Mouse (Mus musculus) stomach, postnatal 0 days (tissue): Measurements from ENCODE around the gene Slc25a19. TPM values are rescaled to one million over a fixed set of nuclear protein-coding genes. Genes with fewer than 3 reads are reported as not detected.

Experiments
- ATAC-seq: fragments of 200-750 bp; cut with Nextera tagmentation; 2 replicates; pipeline ENCODE4 v1.8.0; 2017; ENCODE audit not compliant: low FRiP score, low TSS enrichment
- DNase-seq: peaks from one replicate; pipeline ENCODE4 v3.0.0-alpha.2; 2016; ENCODE audit warnings: low spot score
- H3K27ac ChIP-seq: fragments of 300-500 bp; sonication (generic); replicated peaks from 2 replicates; pipeline ENCODE4 v1.5.1; 2014; ENCODE audit warnings: mild to moderate bottlenecking, control low read depth
- H3K27me3 ChIP-seq: fragments of 300-500 bp; sonication (generic); 2 replicates; pipeline ENCODE4 v1.6.1; 2014; ENCODE audit warnings: low read length; ENCODE audit not compliant: control insufficient read depth, insufficient read depth
- H3K36me3 ChIP-seq: fragments of 300-500 bp; sonication (generic); 2 replicates; pipeline ENCODE4 v1.6.1; 2014; ENCODE audit warnings: low read length, mixed read lengths; ENCODE audit not compliant: control insufficient read depth, insufficient read depth
- H3K4me1 ChIP-seq: fragments of 300-500 bp; sonication (generic); replicated peaks from 2 replicates; pipeline ENCODE4 v1.6.1; 2014; ENCODE audit warnings: antibody characterized with exemption; ENCODE audit not compliant: control insufficient read depth, insufficient read depth
- H3K4me2 ChIP-seq: fragments of 300-500 bp; sonication (generic); replicated peaks from 2 replicates; pipeline ENCODE4 v1.6.1; 2014; ENCODE audit warnings: low read depth, mild to moderate bottlenecking, control low read depth, moderate library complexity
- H3K4me3 ChIP-seq: fragments of 300-500 bp; sonication (generic); 2 replicates; pipeline ENCODE4 v1.5.1; 2014; ENCODE audit warnings: low read depth, low read length, control low read depth
- H3K9ac ChIP-seq: fragments of 300-500 bp; sonication (generic); 2 replicates; pipeline ENCODE4 v1.6.1; 2014; ENCODE audit warnings: mild to moderate bottlenecking, low read length, control low read depth, mixed read lengths
- H3K9me3 ChIP-seq: fragments of 300-500 bp; sonication (generic); 2 replicates; pipeline ENCODE4 v1.6.1; 2016; ENCODE audit warnings: low read length; ENCODE audit not compliant: control insufficient read depth
- CTCF ChIP-seq: IDR thresholded peaks from 2 replicates; pipeline ENCODE4 v1.5.1; 2016; ENCODE audit warnings: antibody characterized with exemption, low read depth, mild to moderate bottlenecking, moderate library complexity
- EP300 ChIP-seq: optimal IDR thresholded peaks from 2 replicates; pipeline ENCODE3; 2016; ENCODE audit warnings: antibody characterized with exemption
- WGBS: fragments of 180-500 bp; shearing (Covaris S2); extraction: QIAGEN DNeasy Blood & Tissue Kit; methylation state at CpG from one replicate; pipeline ENCODE4 v1.1.7; 2014; 5-methylcytosine and 5-hydroxymethylcytosine counted together
- polyA plus RNA-seq: library from polyadenylated mRNA; unstranded; fragments of >200 nt; fragmentation: Nextera tagmentation; extraction: Ambion mirVana; gene quantifications from 2 replicates; pipeline ENCODE4 v1.2.1, GENCODE M21; 2015

The Slc25a19 gene
- polyA plus RNA-seq, 1 experiment from 2014 or later = 14.0 TPM

- no peak for TF ChIP-seq CTCF
- TF ChIP-seq EP300 = no peak
- Histone ChIP-seq H3K4me2 (no peak overlapping the region), H3K9ac (no peak overlapping the region), H3K36me3 (no peaks in the 10 kb centered on the region), H3K27ac (no peak overlapping the region), H3K27me3 (no peaks in the 10 kb centered on the region), H3K9me3 (no peaks in the 10 kb centered on the region), H3K4me1 (no peaks in the 10 kb centered on the region), H3K4me3 (no peak overlapping the region)
- DNase-seq (no peak), ATAC-seq (no peak)
- 86% methylated on average over 10 of the region's 10 CpGs for WGBS
Observed at GRCm38 (mm10) chr11:115632862-115633261, 4.8 kb upstream of the Slc25a19 start.

GRCm38 (mm10) chr11:115632247-115632646, 4.2 kb upstream of the Slc25a19 start:
- no peak for ATAC-seq
- Histone ChIP-seq H3K4me2 (no peak overlapping the region), H3K36me3 (no peaks in the 10 kb centered on the region), H3K4me3 (no peak overlapping the region), H3K27me3 (no peaks in the 10 kb centered on the region), H3K4me1 (no peaks in the 10 kb centered on the region), H3K9me3 (no peaks in the 10 kb centered on the region), H3K9ac (no peak overlapping the region), H3K27ac (no peak overlapping the region)
- no peak for TF ChIP-seq CTCF
- TF ChIP-seq EP300 = no peak
- WGBS = 73% methylated on average over 7 of the region's 7 CpGs
- DNase-seq = no peak

GRCm38 (mm10) chr11:115631505-115631890, 3.4 kb upstream of the Slc25a19 start:
- DNase-seq = peak; percentile 62
- H3K27me3 ChIP-seq = no peaks in the 10 kb centered on the region
- H3K4me3 ChIP-seq = no peak overlapping the region
- ATAC-seq = no peak
- no peak overlapping the region for H3K9ac ChIP-seq
- TF ChIP-seq CTCF = peak; percentile 80
- no peak for TF ChIP-seq EP300
- no peaks in the 10 kb centered on the region for H3K9me3 ChIP-seq
- no peaks in the 10 kb centered on the region for H3K4me1 ChIP-seq
- 24% methylated on average over 3 of the region's 3 CpGs for WGBS
- no peaks in the 10 kb centered on the region for H3K36me3 ChIP-seq
- H3K27ac ChIP-seq = peak overlapping the region; percentile 70
- H3K4me2 ChIP-seq = no peak overlapping the region

- peak; percentile 87 for DNase-seq
- Histone ChIP-seq H3K27ac (peak overlapping the region; percentile 70), H3K4me2 (no peak overlapping the region), H3K9ac (no peak overlapping the region), H3K4me3 (no peak overlapping the region), H3K4me1 (no peaks in the 10 kb centered on the region), H3K36me3 (no peaks in the 10 kb centered on the region), H3K9me3 (no peaks in the 10 kb centered on the region), H3K27me3 (no peaks in the 10 kb centered on the region)
- ATAC-seq = peak; percentile 63
- WGBS = 37% methylated on average over 16 of the region's 16 CpGs
- TF ChIP-seq EP300 (no peak), CTCF (no peak)
Observed at GRCm38 (mm10) chr11:115630532-115631504, 2.7 kb upstream of the Slc25a19 start.

GRCm38 (mm10) chr11:115629734-115630531, 1.8 kb upstream of the Slc25a19 start:
- H3K4me2 ChIP-seq = no peak overlapping the region
- H3K36me3 ChIP-seq = no peaks in the 10 kb centered on the region
- H3K9ac ChIP-seq = no peak overlapping the region
- 74% methylated on average over 13 of the region's 13 CpGs for WGBS
- no peak for TF ChIP-seq EP300
- TF ChIP-seq CTCF = no peak
- no peaks in the 10 kb centered on the region for H3K4me1 ChIP-seq
- no peaks in the 10 kb centered on the region for H3K9me3 ChIP-seq
- DNase-seq = no peak
- H3K4me3 ChIP-seq = no peak overlapping the region
- ATAC-seq = no peak
- no peaks in the 10 kb centered on the region for H3K27me3 ChIP-seq
- H3K27ac ChIP-seq = no peak overlapping the region; the same call in 1 of the 2 replicates
